Comparison of ENCODE assay signal across 12 mouse cellular contexts in the genomic region with DNA sequence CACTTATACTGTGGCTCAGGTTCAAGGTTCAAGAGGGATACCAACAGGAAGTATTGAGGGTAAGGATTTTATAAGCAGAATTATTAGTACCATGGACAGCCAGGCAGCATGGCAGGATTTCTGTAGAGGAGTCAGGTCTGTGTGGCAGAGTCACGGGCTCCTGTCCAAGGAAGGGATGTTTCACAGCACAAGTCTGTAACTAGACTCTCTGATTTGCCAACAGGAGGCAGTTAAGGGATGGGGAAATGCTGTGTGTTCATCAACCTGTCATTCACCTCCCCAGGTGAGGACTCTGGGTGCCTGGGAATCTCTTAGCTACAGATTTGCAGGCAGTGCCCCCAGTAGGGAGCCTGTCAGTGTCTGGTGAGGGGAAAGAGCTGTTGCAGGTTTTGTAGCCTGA.
"Had no signal": no experiment of that assay in that cellular context is flagged by ENCODE, and none has a peak within 500 bp of the region (broad histone marks: within the 10 kb centered on the region; RNA-seq: fewer than 3 reads in every experiment).

No protein-coding gene starts in this region.

- DNase-seq: left cerebral cortex, postnatal 4 days; liver; liver, embryonic 13.5 days; liver, postnatal 0 days; lung, adult 18-20 months; lung, adult 2 months; lung, embryonic 14.5 days; lung, postnatal 10 days; lung, postnatal 14 days; lung, postnatal 36 days; lung, postnatal 4 days; midbrain, embryonic 14.5 days had no signal
